Mouse (Mus musculus) pancreas, adult 10 weeks (tissue): Measurements from ENCODE around the gene Olfr635. TPM values are rescaled to one million over a fixed set of nuclear protein-coding genes. Genes with fewer than 3 reads are reported as not detected.

Experiments used
- polyA plus RNA-seq: library from polyadenylated mRNA; stranded (reverse); fragments of 350-450 nt; fragmentation: Illumina TruSeq; extraction: RNeasy Lipid Tissue Mini Kit (QIAGEN cat#74804); gene quantifications from one replicate; pipeline ENCODE4 v1.2.3, GENCODE M21; 2015; ENCODE audit warnings: low read depth, low replicate concordance; ENCODE audit not compliant: insufficient read depth

Gene Olfr635
- polyA plus RNA-seq = not detected

DNA sequence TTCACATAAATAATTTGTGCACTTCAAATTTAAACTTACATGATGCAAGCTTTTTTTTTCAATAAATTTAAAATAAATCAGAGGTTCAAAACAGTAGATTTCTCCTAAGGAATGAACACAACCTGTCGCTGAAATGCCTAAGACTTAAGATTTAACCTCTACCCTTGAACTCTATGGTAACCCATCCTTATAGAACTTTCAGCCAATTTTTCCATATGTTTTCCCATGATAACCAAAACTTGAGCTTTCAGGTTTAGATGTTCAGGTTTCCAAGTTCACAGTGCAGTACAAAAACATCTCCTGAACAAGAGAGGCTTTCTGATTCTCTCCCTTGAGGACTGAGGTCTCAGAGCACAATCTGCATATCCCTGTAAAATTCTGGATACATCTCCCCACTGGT, at the start of gene Olfr635:
Gene Olfr635, plus strand, starts transcription at position 301 of the 400 bp plus-strand sequence.

DNA sequence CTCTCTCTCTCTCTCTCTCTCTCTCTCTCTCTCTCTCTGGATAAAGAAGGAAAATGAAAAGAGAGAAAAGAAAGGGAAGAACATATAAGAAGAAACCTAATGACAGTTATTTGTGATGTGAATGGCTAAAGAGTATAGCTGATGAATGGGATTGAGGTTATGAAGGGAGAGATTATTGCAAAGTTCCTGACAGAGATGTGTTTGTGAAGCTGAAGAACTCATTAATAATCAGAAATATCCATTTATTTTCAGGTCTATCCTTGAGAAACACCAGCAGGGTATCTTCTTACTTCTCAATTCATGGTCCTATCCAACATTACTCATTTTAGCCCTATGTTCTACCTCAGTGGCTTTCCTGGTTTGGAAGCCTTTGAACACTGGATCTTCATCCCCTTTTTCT, 42.4 kb upstream of the Olfr635 start, which contains the start of gene Olfr631:
Gene Olfr631, plus strand, starts transcription at position 301 of the 400 bp plus-strand sequence.

DNA sequence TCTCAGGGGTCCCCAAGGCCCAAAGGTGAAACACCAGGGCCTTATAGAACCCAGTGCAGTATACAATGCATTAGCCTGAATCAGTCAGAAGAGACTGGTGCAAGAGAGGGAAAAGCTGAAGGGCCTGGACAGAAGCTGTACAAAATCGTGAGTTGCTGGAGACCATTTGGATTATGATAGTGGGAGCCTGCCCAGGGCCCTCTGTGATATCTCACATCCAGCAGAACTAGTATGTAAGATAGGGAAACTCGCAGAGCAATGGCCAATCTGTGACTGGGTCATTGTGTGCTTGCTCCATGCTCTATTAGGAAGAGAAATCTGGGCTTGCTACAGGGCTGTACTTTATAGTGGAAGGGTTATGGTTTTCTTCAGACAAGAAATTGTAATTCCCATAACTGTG, 36.7 kb upstream of the Olfr635 start, which contains the start of gene Olfr632:
Gene Olfr632, plus strand, starts transcription at position 84 of the 400 bp plus-strand sequence.

DNA sequence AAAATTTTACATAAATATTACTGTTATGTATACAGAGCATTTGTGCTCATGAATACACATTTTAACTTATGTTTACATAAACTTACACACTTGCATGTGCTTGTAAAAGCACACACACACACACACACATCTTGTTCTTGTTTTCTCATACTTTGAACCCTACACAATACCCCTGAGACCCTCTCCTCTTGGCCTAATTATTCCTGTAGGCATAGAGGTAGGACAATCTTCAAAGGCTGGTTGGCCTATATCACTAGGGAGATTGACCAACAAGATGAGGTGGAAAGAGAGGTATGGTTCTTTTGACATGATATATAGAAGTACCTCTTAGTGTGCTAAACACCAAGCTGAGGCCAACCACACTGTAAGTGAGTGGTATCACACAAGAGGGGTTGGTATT, 26.8 kb upstream of the Olfr635 start, which contains the start of gene Olfr633:
Gene Olfr633, plus strand, starts transcription at position 301 of the 400 bp plus-strand sequence.

DNA sequence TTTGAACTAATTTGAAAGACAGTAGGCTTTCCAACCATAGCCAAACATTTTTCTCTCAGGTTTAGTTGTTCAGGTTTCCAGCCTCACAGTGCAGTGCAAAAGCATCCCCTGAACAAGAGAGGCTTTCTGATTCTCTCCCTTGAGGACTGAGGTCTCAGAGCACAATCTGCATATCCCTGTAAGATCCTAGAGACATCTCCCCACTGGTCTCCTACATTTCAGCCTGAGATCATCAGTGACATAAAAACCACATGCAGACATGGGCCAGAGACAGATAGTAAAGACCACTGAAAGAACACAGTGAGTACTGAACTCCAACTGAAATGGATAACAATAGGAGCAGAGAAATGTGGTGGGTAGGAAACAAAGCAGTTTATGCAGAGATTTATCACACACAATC, 27.5 kb downstream of the Olfr635 start, which contains the start of gene Olfr638:
Gene Olfr638, plus strand, starts transcription at position 301 of the 400 bp plus-strand sequence.

DNA sequence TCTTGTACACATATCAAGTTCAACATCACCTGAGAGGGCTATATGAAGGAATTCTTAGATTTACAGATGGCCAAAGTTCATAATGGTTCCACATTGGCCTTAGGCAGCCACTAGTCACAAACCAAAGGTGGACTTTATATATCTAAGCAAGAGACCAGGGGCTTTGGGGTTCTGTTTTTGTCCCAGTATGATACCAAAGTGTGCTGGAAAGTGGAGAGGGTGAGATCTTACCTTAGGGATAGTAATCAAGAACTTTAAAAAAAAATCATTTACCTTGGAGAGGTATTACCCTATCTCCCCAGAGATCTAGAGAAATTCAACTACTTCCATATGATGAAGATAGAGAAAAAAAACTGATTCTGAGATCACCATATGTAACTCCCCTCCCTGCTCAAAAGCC, 46.3 kb downstream of the Olfr635 start, which contains the start of gene Olfr639:
Gene Olfr639, minus strand, starts transcription at position 101 of the 400 bp plus-strand sequence.

DNA sequence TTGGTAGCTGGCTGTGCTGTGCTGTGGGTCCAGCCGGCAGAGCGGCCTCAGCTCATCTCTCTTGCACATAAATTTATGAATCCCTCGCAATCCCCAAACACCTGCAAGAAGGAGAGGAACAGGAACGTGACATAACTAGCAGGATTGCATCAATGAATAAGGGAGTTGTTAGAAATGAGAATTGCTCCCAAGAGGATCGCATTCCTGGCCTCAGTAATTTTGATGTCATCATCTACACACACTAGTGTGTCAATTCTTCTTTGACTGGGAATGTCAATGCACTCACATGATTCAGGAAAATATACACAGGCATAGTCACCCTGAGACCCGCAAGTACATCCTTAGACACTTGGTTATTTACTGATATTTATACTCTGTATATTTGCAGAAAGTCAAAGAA, 54.5 kb downstream of the Olfr635 start, which contains the start of gene Olfr640:
Gene Olfr640, minus strand, starts transcription at position 101 of the 400 bp plus-strand sequence.

DNA sequence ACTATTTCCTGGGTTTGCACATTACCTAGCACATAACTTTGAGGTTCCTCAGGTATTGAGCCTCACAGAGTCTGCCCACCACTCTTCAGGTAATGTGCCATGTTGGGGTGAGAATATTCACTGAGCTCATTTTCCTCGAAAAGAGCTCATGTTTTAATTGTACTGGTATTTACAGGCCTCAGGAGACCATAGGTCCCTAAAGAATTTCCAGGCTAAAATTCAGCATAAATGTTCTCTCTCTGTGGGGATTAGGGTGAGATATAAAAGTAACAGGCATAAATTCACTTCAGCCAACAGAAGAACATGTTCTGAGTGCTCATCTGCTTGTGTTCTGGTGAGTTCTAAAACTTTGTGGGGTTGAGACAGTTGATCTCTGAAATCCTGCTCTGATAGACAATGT, 64.2 kb downstream of the Olfr635 start, which contains the start of gene Olfr641:
Gene Olfr641, plus strand, starts transcription at position 301 of the 400 bp plus-strand sequence.

Other genes with a start within 250 kb of the Olfr635 start
- not detected for gene Olfr628, start 240.8 kb upstream of the Olfr635 start, polyA plus RNA-seq
- gene Olfr629, start 226.2 kb upstream of the Olfr635 start, polyA plus RNA-seq = not detected
- gene Olfr630, start 213.8 kb upstream of the Olfr635 start, polyA plus RNA-seq = not detected
- gene Olfr69, start 199.6 kb upstream of the Olfr635 start, polyA plus RNA-seq = not detected
- gene Olfr68, start 191.5 kb upstream of the Olfr635 start, polyA plus RNA-seq = not detected
- gene Olfr67, start 179.3 kb upstream of the Olfr635 start, polyA plus RNA-seq = not detected
- gene Hbb-bt, start 157.2 kb upstream of the Olfr635 start, polyA plus RNA-seq = 331 TPM
- gene Hbb-bs, start 143.1 kb upstream of the Olfr635 start, polyA plus RNA-seq = 2,689 TPM
- gene Hbb-bh2, start 130.6 kb upstream of the Olfr635 start, polyA plus RNA-seq = not detected
- not detected for gene Hbb-bh1, start 128.0 kb upstream of the Olfr635 start, polyA plus RNA-seq
- not detected for gene Hbb-y, start 117.9 kb upstream of the Olfr635 start, polyA plus RNA-seq
- gene Olfr66, start 84.9 kb upstream of the Olfr635 start, polyA plus RNA-seq = not detected
- not detected for gene Olfr64, start 76.7 kb upstream of the Olfr635 start, polyA plus RNA-seq
- not detected for gene Olfr65, start 67.7 kb upstream of the Olfr635 start, polyA plus RNA-seq
- not detected for gene Olfr631, start 42.3 kb upstream of the Olfr635 start, polyA plus RNA-seq
- gene Olfr632, start 36.8 kb upstream of the Olfr635 start, polyA plus RNA-seq = not detected
- gene Olfr633, start 26.7 kb upstream of the Olfr635 start, polyA plus RNA-seq = not detected
- not detected for gene Olfr638, start 27.6 kb downstream of the Olfr635 start, polyA plus RNA-seq
- not detected for gene Olfr639, start 46.2 kb downstream of the Olfr635 start, polyA plus RNA-seq
- gene Olfr640, start 54.4 kb downstream of the Olfr635 start, polyA plus RNA-seq = not detected
- not detected for gene Olfr641, start 64.3 kb downstream of the Olfr635 start, polyA plus RNA-seq
- gene Olfr642, start 81.5 kb downstream of the Olfr635 start, polyA plus RNA-seq = not detected
- not detected for gene 4930516K23Rik, start 90.3 kb downstream of the Olfr635 start, polyA plus RNA-seq
- gene Olfr644, start 100.7 kb downstream of the Olfr635 start, polyA plus RNA-seq = not detected
- not detected for gene Olfr645, start 114.3 kb downstream of the Olfr635 start, polyA plus RNA-seq
- not detected for gene Olfr646, start 133.7 kb downstream of the Olfr635 start, polyA plus RNA-seq
- gene Ubqln5, start 158.7 kb downstream of the Olfr635 start, polyA plus RNA-seq = not detected
- not detected for gene Olfr643, start 166.3 kb downstream of the Olfr635 start, polyA plus RNA-seq
- not detected for gene Ubqln3, start 172.1 kb downstream of the Olfr635 start, polyA plus RNA-seq
- gene Ubqlnl, start 179.4 kb downstream of the Olfr635 start, polyA plus RNA-seq = not detected
- gene Olfm5, start 193.7 kb downstream of the Olfr635 start, polyA plus RNA-seq = not detected
- gene Olfr648, start 212.2 kb downstream of the Olfr635 start, polyA plus RNA-seq = 0.28 TPM
- not detected for gene Olfr649, start 224.8 kb downstream of the Olfr635 start, polyA plus RNA-seq
- not detected for gene Trim6, start 247.6 kb downstream of the Olfr635 start, polyA plus RNA-seq